Mouse (Mus musculus) fat pad, adult 2 months (tissue): Measurements from ENCODE around the gene Rps6kl1.

Source experiments
- DNase-seq: peaks from one replicate; pipeline ENCODE4 v3.0.0-alpha.2; 2011; ENCODE audit warnings: low read depth, low spot score; ENCODE audit errors: extremely low read depth

Gene Rps6kl1

GRCm38 (mm10) chr12:85151002-85151774, at the start of gene Rps6kl1:
TSS of gene Rps6kl1 (minus strand) at chr12:85151264.
- no peak for DNase-seq

- DNase-seq = no peak
Observed at GRCm38 (mm10) chr12:85199954-85200353, 48.9 kb upstream of the Rps6kl1 start.

GRCm38 (mm10) chr12:85197936-85198335, 46.9 kb upstream of the Rps6kl1 start:
- no peak for DNase-seq

GRCm38 (mm10) chr12:85197371-85197770, 46.3 kb upstream of the Rps6kl1 start:
- DNase-seq = no peak

GRCm38 (mm10) chr12:85196191-85196590, 45.1 kb upstream of the Rps6kl1 start:
- no peak for DNase-seq

GRCm38 (mm10) chr12:85195086-85195485, 44.0 kb upstream of the Rps6kl1 start:
- no peak for DNase-seq

- DNase-seq = no peak
Observed at GRCm38 (mm10) chr12:85194623-85195018, 43.6 kb upstream of the Rps6kl1 start.

- DNase-seq = no peak
Observed at GRCm38 (mm10) chr12:85193923-85194622, 43.0 kb upstream of the Rps6kl1 start.

- no peak for DNase-seq
Observed at GRCm38 (mm10) chr12:85193146-85193545, 42.1 kb upstream of the Rps6kl1 start.

GRCm38 (mm10) chr12:85192461-85193108, 41.5 kb upstream of the Rps6kl1 start:
- DNase-seq = no peak

GRCm38 (mm10) chr12:85190290-85190689, 39.2 kb upstream of the Rps6kl1 start:
- no peak for DNase-seq

GRCm38 (mm10) chr12:85186361-85186760, 35.3 kb upstream of the Rps6kl1 start:
- no peak for DNase-seq

- DNase-seq = no peak
Observed at GRCm38 (mm10) chr12:85185810-85186209, 34.7 kb upstream of the Rps6kl1 start.

GRCm38 (mm10) chr12:85184118-85184517, 33.1 kb upstream of the Rps6kl1 start:
- no peak for DNase-seq

- no peak for DNase-seq
Observed at GRCm38 (mm10) chr12:85182898-85183297, 31.8 kb upstream of the Rps6kl1 start.

- DNase-seq = no peak
Observed at GRCm38 (mm10) chr12:85182345-85182643, 31.2 kb upstream of the Rps6kl1 start.

GRCm38 (mm10) chr12:85181475-85182344, 30.6 kb upstream of the Rps6kl1 start:
- DNase-seq = no peak

- DNase-seq = no peak
Observed at GRCm38 (mm10) chr12:85178294-85178693, 27.2 kb upstream of the Rps6kl1 start.

- no peak for DNase-seq
Observed at GRCm38 (mm10) chr12:85177740-85178239, 26.7 kb upstream of the Rps6kl1 start, which contains the start of gene Pgf. TSS of gene Pgf (minus strand) at chr12:85177790.

- DNase-seq = no peak
Observed at GRCm38 (mm10) chr12:85176846-85177523, 25.9 kb upstream of the Rps6kl1 start.
